Mouse (Mus musculus) MEL (cell line): Measurements from ENCODE around the gene Gm49394. TPM values are rescaled to one million over a fixed set of nuclear protein-coding genes. Genes with fewer than 3 reads are reported as not detected.

Experiments used
- DNase-seq: peaks from one replicate; pipeline ENCODE4 v3.0.0; 2011; ENCODE audit warnings: low read depth, low spot score
- H3K27ac ChIP-seq: 2 replicates; pipeline ENCODE4 v1.5.1; 2012; ENCODE audit warnings: low read depth, mild to moderate bottlenecking, control low read depth, low read length, moderate library complexity; ENCODE audit not compliant: control insufficient read depth
- H3K27me3 ChIP-seq, 2 experiments: fragments of 150-350 bp in 1 of 2; sonication (generic) in 1 of 2; 2 replicates each; pipeline ENCODE4 v1.6.1; 2012; ENCODE audit warnings: low read length in 2 of 2, mild to moderate bottlenecking in 2 of 2, improper control_type of control experiment in 1 of 2, moderate library complexity in 1 of 2; ENCODE audit not compliant: insufficient read depth in 2 of 2, control insufficient read depth in 1 of 2
- H3K36me3 ChIP-seq, 2 experiments: 2 replicates each; pipeline ENCODE4 v1.6.1; 2012 to 2014; ENCODE audit warnings: low read length in 2 of 2, improper control_type of control experiment in 1 of 2, inconsistent platforms in 1 of 2, mild to moderate bottlenecking in 1 of 2; ENCODE audit not compliant: insufficient read depth in 2 of 2, control insufficient read depth in 1 of 2
- H3K4me1 ChIP-seq, 2 experiments: fragments of 150-350 bp in 1 of 2; sonication (generic) in 1 of 2; 2 replicates each; pipeline ENCODE4 v1.6.1; 2012; ENCODE audit warnings: low read length in 2 of 2, improper control_type of control experiment in 1 of 2, mild to moderate bottlenecking in 1 of 2; ENCODE audit not compliant: insufficient read depth in 2 of 2, control insufficient read depth in 1 of 2
- H3K4me3 ChIP-seq, 2 experiments: fragments of 150-350 bp in 1 of 2; sonication (generic) in 1 of 2; 2 replicates each; pipeline ENCODE4 v1.5.1; 2012; ENCODE audit warnings: low read depth in 2 of 2, low read length in 2 of 2, mild to moderate bottlenecking in 2 of 2, moderate library complexity in 2 of 2, control low read depth in 1 of 2, improper control_type of control experiment in 1 of 2; ENCODE audit not compliant: control insufficient read depth in 1 of 2, insufficient read depth in 1 of 2
- H3K79me2 ChIP-seq: 2 replicates; pipeline ENCODE4 v1.6.1; 2012; ENCODE audit warnings: mild to moderate bottlenecking, low read length, moderate library complexity; ENCODE audit not compliant: control insufficient read depth, poor library complexity, insufficient read depth
- H3K9ac ChIP-seq: 2 replicates; pipeline ENCODE4 v1.6.1; 2012; ENCODE audit warnings: low read depth, mild to moderate bottlenecking, control low read depth, low read length, moderate library complexity; ENCODE audit not compliant: control insufficient read depth, poor library complexity, severe bottlenecking
- H3K9me3 ChIP-seq: fragments of 150-350 bp; sonication (generic); replicated peaks from 2 replicates; pipeline ENCODE4 v1.6.1; 2012; ENCODE audit warnings: mild to moderate bottlenecking, low read length, improper control_type of control experiment, moderate library complexity; ENCODE audit not compliant: insufficient read depth
- BHLHE40 ChIP-seq: IDR thresholded peaks from 2 replicates; pipeline ENCODE4 v1.6.1; 2012; ENCODE audit warnings: low read depth, mild to moderate bottlenecking, inconsistent platforms, low read length, improper control_type of control experiment, borderline replicate concordance
- CTCF ChIP-seq, 3 experiments: IDR thresholded peaks in 2 of 3; conservative IDR thresholded peaks in 1 of 3; 2 replicates each; pipeline ENCODE4 v1.5.1; 2011 to 2012; ENCODE audit warnings: low read length in 3 of 3, low read depth in 2 of 3, mild to moderate bottlenecking in 2 of 3, improper control_type of control experiment in 1 of 3, inconsistent platforms in 1 of 3, mixed read lengths in 1 of 3, moderate library complexity in 1 of 3; ENCODE audit not compliant: control insufficient read depth in 1 of 3, insufficient read depth in 1 of 3, poor library complexity in 1 of 3, severe bottlenecking in 1 of 3
- E2F4 ChIP-seq: IDR thresholded peaks from 2 replicates; pipeline ENCODE4 v1.6.1; 2011; ENCODE audit warnings: low read depth, low read length, improper control_type of control experiment, borderline replicate concordance
- EP300 ChIP-seq, 2 experiments: IDR thresholded peaks; 2 replicates each; pipeline ENCODE4 v1.6.1; 2011; ENCODE audit warnings: improper control_type of control experiment in 2 of 2, low read length in 2 of 2, low read depth in 1 of 2, mild to moderate bottlenecking in 1 of 2
- ETS1 ChIP-seq: IDR thresholded peaks from 2 replicates; pipeline ENCODE4 v1.6.1; 2012; ENCODE audit warnings: low read depth, mild to moderate bottlenecking, inconsistent platforms, low read length, improper control_type of control experiment, moderate library complexity
- KAT2A ChIP-seq: conservative IDR thresholded peaks from 2 replicates; pipeline ENCODE4 v1.6.1; 2012; ENCODE audit warnings: low read depth, low read length, improper control_type of control experiment, inconsistent platforms
- MAX ChIP-seq: IDR thresholded peaks from 2 replicates; pipeline ENCODE4 v1.6.1; 2011; ENCODE audit warnings: low read length, improper control_type of control experiment
- MXI1 ChIP-seq: IDR thresholded peaks from 2 replicates; pipeline ENCODE4 v1.6.1; 2011; ENCODE audit warnings: mild to moderate bottlenecking, low read depth, low read length, improper control_type of control experiment
- MYC ChIP-seq: IDR thresholded peaks from 2 replicates; pipeline ENCODE4 v1.6.1; 2011; ENCODE audit warnings: low read depth, mild to moderate bottlenecking, low read length, improper control_type of control experiment, moderate library complexity
- NRF1 ChIP-seq: IDR thresholded peaks from 2 replicates; pipeline ENCODE4 v1.6.1; 2014; ENCODE audit warnings: low read depth, mild to moderate bottlenecking, inconsistent platforms, low read length, improper control_type of control experiment, moderate library complexity; ENCODE audit not compliant: poor library complexity, insufficient read depth, severe bottlenecking
- POLR2A ChIP-seq, 2 experiments: IDR thresholded peaks; 2 replicates each; pipeline ENCODE4 v1.6.1; 2011 to 2012; ENCODE audit warnings: low read length in 2 of 2, mild to moderate bottlenecking in 2 of 2, control low read depth in 1 of 2, improper control_type of control experiment in 1 of 2, low read depth in 1 of 2, moderate library complexity in 1 of 2; ENCODE audit not compliant: control insufficient read depth in 1 of 2, insufficient read depth in 1 of 2, poor library complexity in 1 of 2
- POLR2AphosphoS2 ChIP-seq: IDR thresholded peaks from 2 replicates; pipeline ENCODE4 v1.6.1; 2011; ENCODE audit warnings: low read length, improper control_type of control experiment
- RAD21 ChIP-seq: IDR thresholded peaks from 2 replicates; pipeline ENCODE4 v1.6.1; 2011; ENCODE audit warnings: mild to moderate bottlenecking, low read depth, low read length, improper control_type of control experiment
- RCOR1 ChIP-seq: IDR thresholded peaks from 2 replicates; pipeline ENCODE4 v1.6.1; 2012; ENCODE audit warnings: low read depth, mild to moderate bottlenecking, inconsistent platforms, low read length, improper control_type of control experiment
- SIN3A ChIP-seq: IDR thresholded peaks from 2 replicates; pipeline ENCODE4 v1.6.1; 2012; ENCODE audit warnings: low read length, improper control_type of control experiment, inconsistent platforms
- SMC3 ChIP-seq: IDR thresholded peaks from 2 replicates; pipeline ENCODE4 v1.6.1; 2011; ENCODE audit warnings: low read depth, low read length, improper control_type of control experiment
- TCF12 ChIP-seq: IDR thresholded peaks from 2 replicates; pipeline ENCODE4 v1.6.1; 2014; ENCODE audit warnings: low read depth, mild to moderate bottlenecking, inconsistent platforms, low read length, improper control_type of control experiment, moderate library complexity
- UBTF ChIP-seq: IDR thresholded peaks from 2 replicates; pipeline ENCODE4 v1.6.1; 2012; ENCODE audit warnings: low read depth, mild to moderate bottlenecking, inconsistent platforms, low read length, improper control_type of control experiment, moderate library complexity, borderline replicate concordance; ENCODE audit not compliant: insufficient read depth
- USF1 ChIP-seq: IDR thresholded peaks from 2 replicates; pipeline ENCODE4 v1.6.1; 2014; ENCODE audit warnings: low read depth, mild to moderate bottlenecking, inconsistent platforms, low read length, improper control_type of control experiment, moderate library complexity
- USF2 ChIP-seq, 2 experiments: IDR thresholded peaks; 2 replicates each; pipeline ENCODE4 v1.6.1; 2011 to 2012; ENCODE audit warnings: improper control_type of control experiment in 2 of 2, low read length in 2 of 2, borderline replicate concordance in 1 of 2, inconsistent platforms in 1 of 2, low read depth in 1 of 2, mild to moderate bottlenecking in 1 of 2; ENCODE audit not compliant: insufficient read depth in 1 of 2
- ZC3H11A ChIP-seq: IDR thresholded peaks from 2 replicates; pipeline ENCODE4 v1.6.1; 2012; ENCODE audit warnings: low read depth, mild to moderate bottlenecking, inconsistent platforms, low read length, improper control_type of control experiment
- ZMIZ1 ChIP-seq: IDR thresholded peaks from 2 replicates; pipeline ENCODE4 v1.6.1; 2012; ENCODE audit warnings: low read depth, mild to moderate bottlenecking, inconsistent platforms, low read length, improper control_type of control experiment, moderate library complexity
- polyA plus RNA-seq, 2 experiments: library from polyadenylated mRNA; stranded (reverse) in 1 of 2; unstranded in 1 of 2; fragments of >175 nt in 1 of 2; fragments of >200 nt in 1 of 2; gene quantifications; 2 replicates each; pipeline versions ENCODE4 v1.2.1 to v1.2.4; 2012; ENCODE audit warnings: low replicate concordance in 2 of 2, low read depth in 1 of 2; ENCODE audit not compliant: insufficient read length in 2 of 2, insufficient read depth in 1 of 2, missing spikeins in 1 of 2
- total RNA-seq: library from RNA; depleted of rRNA; stranded (reverse); fragments of 300-350 nt; gene quantifications from 2 replicates; pipeline ENCODE4 v1.2.3, GENCODE M21; 2012

Gm49394 gene
- total and polyA plus RNA-seq, 3 experiments, result not detected

- Histone ChIP-seq H3K36me3 (no peaks in the 10 kb centered on the region), H3K9me3 (no peaks in the 10 kb centered on the region), H3K27me3 (no peaks in the 10 kb centered on the region), H3K4me3 (no peak overlapping the region), H3K4me1 (no peaks in the 10 kb centered on the region), H3K9ac (no peak overlapping the region), H3K27ac (no peak overlapping the region), H3K79me2 (no peaks in the 10 kb centered on the region)
- no peak for TF ChIP-seq KAT2A
- no peak for TF ChIP-seq E2F4
- no peak for TF ChIP-seq ZMIZ1
- no peak for TF ChIP-seq USF2 (IDR thresholded peaks at IDR 0.05; ENCODE audit: borderline replicate concordance in 1 of 2, insufficient read depth in 1 of 2, low read depth in 1 of 2, low read length in 2 of 2)
- no peak for TF ChIP-seq BHLHE40
- no peak for TF ChIP-seq NRF1
- TF ChIP-seq POLR2AphosphoS2, result no peak
- TF ChIP-seq MAX, result no peak
- TF ChIP-seq RAD21, result no peak
- TF ChIP-seq MXI1, result no peak
- no peak for TF ChIP-seq ETS1
- TF ChIP-seq RCOR1, result no peak
- TF ChIP-seq SIN3A, result no peak
- no peak for TF ChIP-seq UBTF
- no peak for TF ChIP-seq EP300 (IDR thresholded peaks at IDR 0.05; ENCODE audit: low read depth in 1 of 2, low read length in 2 of 2)
- no peak for TF ChIP-seq TCF12
- no peak for TF ChIP-seq MYC
- no peak for TF ChIP-seq POLR2A (IDR thresholded peaks at IDR 0.05; ENCODE audit: control insufficient read depth in 1 of 2, insufficient read depth in 1 of 2, low read depth in 1 of 2, low read length in 2 of 2, poor library complexity in 1 of 2)
- DNase-seq, result no peak
Observed at GRCm38 (mm10) chr7:142678611-142679010, 8.9 kb upstream of the Gm49394 start.

GRCm38 (mm10) chr7:142675644-142676043 is 5.9 kb upstream of the Gm49394 start:
- H3K36me3 ChIP-seq, result no peaks in the 10 kb centered on the region
- TF ChIP-seq SMC3 (peak; percentile 77), RAD21 (peak; percentile 78), CTCF (IDR thresholded peaks at IDR 0.05 in 2 of 3, conservative IDR thresholded peaks at IDR 0.05 in 1 of 3; ENCODE audit: control insufficient read depth in 1 of 3, insufficient read depth in 1 of 3, low read depth in 2 of 3, low read length in 3 of 3, poor library complexity in 1 of 3, severe bottlenecking in 1 of 3) (peak in 2 of 3 experiments; percentile 25 to 74; a peak in 3 of 6 replicates), USF1 (no peak), ZC3H11A (peak; percentile 66), RCOR1 (no peak)
- TF ChIP-seq, all 39 proteins: peak for 4
- Histone ChIP-seq H3K27me3 (no peaks in the 10 kb centered on the region), H3K79me2 (no peaks in the 10 kb centered on the region), H3K4me3 (no peak overlapping the region), H3K9me3 (no peaks in the 10 kb centered on the region), H3K27ac (no peak overlapping the region), H3K4me1 (no peaks in the 10 kb centered on the region), H3K9ac (no peak overlapping the region)
- DNase-seq, result peak; percentile 55
